Mouse (Mus musculus) kidney, embryonic 16.5 days (tissue): ENCODE measurements around the gene Ciao1. TPM values are rescaled to one million over a fixed set of nuclear protein-coding genes. Genes with fewer than 3 reads are reported as not detected.
A peak's percentile ranks its signal among the peaks of the same experiment; 100 is the strongest.
"Not testable (repeated sequence)": the region's sequence is repeated elsewhere in the genome, so short reads cannot be mapped to it uniquely, and the experiment has no call there.

ENCODE experiments used
- ATAC-seq: fragments of 200-750 bp; cut with Nextera tagmentation; 2 replicates; pipeline ENCODE4 v1.8.0; 2017; ENCODE audit warnings: moderate TSS enrichment; ENCODE audit not compliant: low FRiP score, low TSS enrichment
- H3K27ac ChIP-seq: fragments of 300-500 bp; sonication (generic); 2 replicates; pipeline ENCODE4 v1.5.1; 2014; ENCODE audit warnings: low read length
- H3K27me3 ChIP-seq: fragments of 300-500 bp; sonication (generic); 2 replicates; pipeline ENCODE4 v1.6.1; 2014; ENCODE audit warnings: low read length, control low read depth, mixed read lengths; ENCODE audit not compliant: insufficient read depth
- H3K36me3 ChIP-seq: fragments of 300-500 bp; sonication (generic); 2 replicates; pipeline ENCODE4 v1.6.1; 2014; ENCODE audit warnings: low read length, control low read depth, mixed read lengths; ENCODE audit not compliant: insufficient read depth
- H3K4me1 ChIP-seq: fragments of 300-500 bp; sonication (generic); 2 replicates; pipeline ENCODE4 v1.6.1; 2014; ENCODE audit warnings: low read length, control low read depth, mixed read lengths; ENCODE audit not compliant: insufficient read depth
- H3K4me2 ChIP-seq: fragments of 300-500 bp; sonication (generic); replicated peaks from 2 replicates; pipeline ENCODE4 v1.6.1; 2014; ENCODE audit warnings: low read depth, low read length
- H3K4me3 ChIP-seq: fragments of 300-500 bp; sonication (generic); 2 replicates; pipeline ENCODE4 v1.5.1; 2014; ENCODE audit warnings: mild to moderate bottlenecking, low read length
- H3K9ac ChIP-seq: fragments of 300-500 bp; sonication (generic); replicated peaks from 2 replicates; pipeline ENCODE4 v1.6.1; 2014; ENCODE audit warnings: low read length
- H3K9me3 ChIP-seq: fragments of 300-500 bp; sonication (generic); 2 replicates; pipeline ENCODE4 v1.6.1; 2016; ENCODE audit warnings: low read length, control low read depth
- WGBS: fragments of 180-500 bp; shearing (Covaris S2); extraction: QIAGEN DNeasy Blood & Tissue Kit; methylation state at CpG from one replicate; pipeline ENCODE4 v1.1.7; 2014; 5-methylcytosine and 5-hydroxymethylcytosine counted together
- polyA plus RNA-seq: library from polyadenylated mRNA; unstranded; fragments of >200 nt; fragmentation: Nextera tagmentation; extraction: Ambion mirVana; gene quantifications from 2 replicates; pipeline ENCODE4 v1.2.1, GENCODE M21; 2015

Ciao1 gene
- 74.2 and 81.7 TPM in 2 replicates for polyA plus RNA-seq

DNA sequence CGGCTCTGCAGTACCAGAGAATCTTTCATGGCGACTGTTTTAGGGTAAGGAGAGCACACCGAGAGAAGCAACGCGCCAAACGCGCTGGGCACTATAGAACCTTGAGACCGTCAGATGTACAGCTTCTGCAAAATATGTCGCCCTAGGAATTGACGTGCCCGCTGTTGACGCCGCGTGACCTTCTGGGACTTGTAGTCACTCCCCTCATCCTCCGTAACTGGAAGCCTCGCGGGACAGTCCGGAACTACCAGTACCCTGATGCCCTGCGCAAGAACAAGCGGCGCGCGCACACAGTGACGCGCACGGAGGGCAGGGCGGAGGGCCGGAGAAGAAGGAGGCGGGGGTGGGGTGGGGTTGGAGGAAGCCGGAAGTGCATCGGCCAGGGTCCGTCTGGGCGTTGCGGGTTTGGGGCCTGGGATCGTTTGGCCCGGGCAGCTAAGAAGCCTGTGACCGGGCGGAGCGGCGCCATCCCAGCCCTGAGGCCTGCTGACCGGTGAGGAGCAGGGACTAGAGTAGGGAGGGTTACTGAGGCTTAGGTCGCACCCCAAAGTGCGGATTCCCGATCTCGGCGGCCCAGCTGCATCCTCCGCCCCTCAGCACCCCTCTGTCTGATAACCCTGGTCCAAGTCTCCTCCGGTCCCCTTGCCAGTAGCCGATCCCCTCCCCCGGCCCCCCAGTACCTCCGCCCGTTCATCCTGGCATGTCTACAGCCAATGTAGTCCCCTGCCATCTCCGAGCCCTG lies at the start of gene Ciao1, which contains the start of gene Tmem127:
Ciao1 (minus strand) TSS at position 225 of the 742 bp plus-strand sequence.
Tmem127 (plus strand) TSS at position 317 of the 742 bp plus-strand sequence.
- Histone ChIP-seq H3K4me2 (peak within 1 kb of the TSS; percentile 86), H3K36me3 (peaks cover 25% of the 10 kb centered on the region), H3K4me3 (peak within 1 kb of the TSS; percentile 95), H3K9me3 (no peaks in the 10 kb centered on the region), H3K9ac (peak within 1 kb of the TSS; percentile 88), H3K4me1 (peaks cover 29% of the 10 kb centered on the region), H3K27ac (peak within 1 kb of the TSS; percentile 80), H3K27me3 (no peaks in the 10 kb centered on the region)
- 0% methylated on average over 52 of the region's 53 CpGs for WGBS
- peak; percentile 98 for ATAC-seq

DNA sequence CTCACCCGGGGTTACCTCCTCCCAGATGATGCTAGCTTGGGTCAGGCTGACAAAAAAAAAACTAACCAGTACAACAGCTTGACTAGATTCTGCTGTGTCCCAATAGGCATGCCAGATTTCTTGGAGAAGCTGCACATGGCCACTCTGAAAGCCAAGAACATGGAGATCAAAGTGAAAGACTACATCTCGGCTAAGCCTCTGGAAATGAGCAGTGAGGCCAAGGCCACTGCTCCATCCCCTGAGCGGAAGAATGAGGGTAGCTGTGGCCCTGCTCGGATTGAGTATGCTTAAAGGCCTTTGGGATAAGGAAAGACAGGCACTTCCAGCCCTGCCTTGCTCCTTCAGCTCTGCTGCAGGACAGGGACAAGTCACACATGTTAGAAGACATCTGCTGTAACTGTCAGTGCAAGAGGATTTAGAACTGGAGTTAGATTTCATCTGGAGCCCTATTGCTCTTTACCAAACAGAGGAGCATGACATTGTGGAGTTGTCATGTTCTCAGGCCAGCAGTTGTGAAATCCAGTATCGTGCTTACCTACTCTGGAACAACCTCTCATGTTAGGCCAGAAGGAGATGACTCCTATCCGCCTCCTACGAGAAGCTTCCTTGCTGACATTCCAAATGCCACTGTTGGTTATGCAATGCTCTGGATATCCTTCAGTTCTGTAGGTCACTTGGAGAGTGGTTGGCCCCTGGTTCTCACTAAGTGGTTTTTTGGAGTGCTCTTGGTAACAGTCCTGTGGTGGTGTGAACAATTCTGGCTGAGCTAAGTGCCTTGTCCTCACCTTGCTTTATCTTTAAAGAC lies 49.6 kb upstream of the Ciao1 start:
- Histone ChIP-seq H3K27ac (no peak overlapping the region), H3K27me3 (no peaks in the 10 kb centered on the region), H3K36me3 (peaks cover 54% of the 10 kb centered on the region), H3K4me3 (no peak overlapping the region), H3K9me3 (no peaks in the 10 kb centered on the region), H3K4me2 (no peak overlapping the region), H3K4me1 (peaks cover 3% of the 10 kb centered on the region), H3K9ac (no peak overlapping the region)
- 81% methylated on average over 7 of the region's 7 CpGs for WGBS
- ATAC-seq = no peak

DNA sequence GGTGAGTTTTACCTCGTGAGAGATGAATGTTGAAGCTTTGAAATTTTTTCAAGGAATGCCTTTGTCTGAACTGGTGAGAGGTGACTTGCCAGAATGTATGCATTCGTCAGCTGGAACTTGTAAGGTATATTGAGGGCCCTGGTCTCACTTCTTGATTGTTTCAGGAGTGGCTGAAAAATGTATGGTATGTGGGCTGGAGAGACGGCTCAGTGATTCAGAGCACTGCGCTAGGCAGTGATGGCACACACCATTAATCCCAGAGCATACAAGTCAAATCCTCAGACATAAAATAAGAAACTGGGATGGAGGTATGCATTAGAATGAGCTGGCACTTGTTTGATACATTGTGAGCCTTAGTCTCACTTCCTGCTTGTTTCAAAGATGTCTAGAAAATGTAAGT lies 44.6 kb upstream of the Ciao1 start:
- Histone ChIP-seq H3K4me3 (no peak overlapping the region), H3K36me3 (peaks cover 43% of the 10 kb centered on the region), H3K27ac (peak overlapping the region; percentile 83), H3K4me1 (peaks cover 7% of the 10 kb centered on the region), H3K27me3 (no peaks in the 10 kb centered on the region), H3K4me2 (no peak overlapping the region), H3K9ac (no peak overlapping the region), H3K9me3 (no peaks in the 10 kb centered on the region)
- 42% methylated on average over 4 of the region's 4 CpGs for WGBS
- ATAC-seq = peak; percentile 73; the same call in 1 of the 2 replicates

DNA sequence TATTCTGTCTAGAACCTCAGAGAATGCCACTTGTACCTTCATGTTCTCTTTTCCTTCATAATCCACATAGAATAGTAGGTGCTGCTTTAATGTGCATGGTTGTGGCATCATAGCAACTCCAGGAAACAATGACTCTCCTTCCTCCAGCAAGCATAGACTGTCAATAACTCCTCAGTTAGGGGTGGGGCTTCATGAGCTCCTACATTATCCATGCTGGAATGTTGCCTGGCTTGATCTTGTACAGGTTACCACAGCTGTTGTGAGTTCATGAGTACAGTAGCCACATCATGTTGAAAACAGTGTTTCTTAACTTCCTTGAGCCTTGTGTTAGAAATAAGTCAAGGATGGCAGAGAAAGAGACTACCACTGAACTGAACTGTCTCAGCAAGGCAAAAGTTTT lies 30.5 kb upstream of the Ciao1 start:
- Histone ChIP-seq H3K36me3 (no peaks in the 10 kb centered on the region), H3K4me2 (no peak overlapping the region), H3K4me3 (no peak overlapping the region), H3K9ac (no peak overlapping the region), H3K4me1 (0 out of 2 replicates have a peak, but pooled peaks cover 3% of the 10 kb centered on the region), H3K9me3 (no peaks in the 10 kb centered on the region), H3K27ac (no peak overlapping the region), H3K27me3 (no peaks in the 10 kb centered on the region)
- no peak for ATAC-seq

DNA sequence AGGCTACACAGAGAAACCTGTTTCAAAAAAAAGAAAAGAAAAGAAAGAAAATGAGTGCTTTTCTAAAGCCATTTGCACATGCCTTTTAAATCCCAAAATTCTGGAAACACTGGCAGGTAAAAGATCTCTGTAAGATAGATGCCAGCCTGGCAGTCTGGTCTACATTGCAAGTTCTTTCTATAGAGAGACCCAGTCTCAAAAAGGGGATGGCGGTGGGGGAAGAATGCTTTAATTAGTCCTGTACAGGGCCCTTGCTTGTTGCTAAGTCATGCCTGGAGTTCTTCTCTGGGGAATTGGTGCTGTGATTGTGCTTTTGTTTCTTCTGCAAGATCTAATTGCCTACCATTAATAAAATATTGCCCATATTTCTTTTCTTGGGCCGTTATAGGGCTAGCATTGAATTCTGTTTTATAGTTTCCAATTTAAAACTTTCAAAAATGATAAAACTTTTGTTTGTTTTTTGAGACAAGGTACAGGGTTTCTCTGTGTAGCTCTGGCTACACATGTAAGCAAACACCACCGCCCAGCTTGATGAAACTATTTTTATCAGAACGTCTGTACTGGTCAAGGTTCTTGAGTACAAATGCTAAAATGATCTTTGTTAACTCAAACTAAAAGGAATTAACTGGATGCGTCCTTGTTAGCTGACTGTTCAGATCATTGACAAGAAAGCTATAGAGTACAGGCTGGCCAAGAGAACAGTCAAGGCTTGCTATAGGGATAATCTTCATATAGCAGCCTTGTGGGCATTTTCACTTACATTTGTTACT lies 28.1 kb upstream of the Ciao1 start:
- ATAC-seq = no peak
- Histone ChIP-seq H3K27ac (no peak overlapping the region), H3K9me3 (no peaks in the 10 kb centered on the region), H3K4me2 (no peak overlapping the region), H3K9ac (no peak overlapping the region), H3K4me1 (peaks cover 7% of the 10 kb centered on the region), H3K4me3 (no peak overlapping the region), H3K36me3 (no peaks in the 10 kb centered on the region), H3K27me3 (no peaks in the 10 kb centered on the region)
- WGBS = 82% methylated on average over 5 of the region's 5 CpGs

DNA sequence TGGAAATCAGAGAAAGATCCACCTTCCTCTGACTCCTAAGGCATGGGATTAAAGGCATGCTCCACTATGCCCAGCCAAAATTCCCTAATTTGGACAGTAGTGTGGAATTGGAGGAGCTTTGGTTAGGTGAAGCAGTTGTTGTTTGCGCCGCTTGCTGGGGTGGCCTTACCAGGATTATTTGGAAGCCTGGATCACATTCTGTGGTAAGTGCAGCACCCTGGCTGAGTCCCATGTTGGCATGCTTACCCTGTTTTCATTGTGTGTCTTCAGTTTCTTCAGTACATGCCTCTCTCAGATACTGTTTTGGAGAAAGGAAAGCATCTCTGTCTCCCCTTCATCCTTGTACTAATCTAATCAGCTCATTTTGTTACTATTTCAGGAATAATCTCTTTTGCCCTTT lies 27.0 kb upstream of the Ciao1 start:
- Histone ChIP-seq H3K27ac (no peak overlapping the region), H3K36me3 (no peaks in the 10 kb centered on the region), H3K4me3 (no peak overlapping the region), H3K27me3 (no peaks in the 10 kb centered on the region), H3K9me3 (no peaks in the 10 kb centered on the region), H3K4me2 (no peak overlapping the region), H3K4me1 (peaks cover 7% of the 10 kb centered on the region), H3K9ac (no peak overlapping the region; the same call in 1 of the 2 replicates)
- no peak for ATAC-seq
- 90% methylated on average over 2 of the region's 2 CpGs for WGBS

DNA sequence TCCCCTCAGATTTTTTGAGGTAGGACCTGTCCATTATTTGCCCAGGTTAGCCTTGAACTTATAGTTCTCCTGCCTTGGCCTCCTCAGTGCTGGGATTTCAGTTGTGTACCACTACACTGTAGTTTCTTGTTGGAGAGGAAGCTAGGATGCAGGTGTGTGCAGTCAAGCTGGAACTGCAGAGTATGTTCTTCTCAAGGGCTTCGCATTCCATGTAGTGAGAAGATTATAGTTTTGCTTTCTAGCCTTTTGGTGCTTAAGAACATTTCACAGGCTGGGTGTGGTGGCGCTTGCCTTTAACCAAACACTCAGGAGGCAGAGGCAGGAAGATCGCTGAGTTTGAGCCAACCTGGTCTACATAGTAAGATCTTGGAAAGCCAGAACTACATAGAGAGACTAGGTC lies 25.2 kb upstream of the Ciao1 start:
- Histone ChIP-seq H3K36me3 (no peaks in the 10 kb centered on the region), H3K9ac (no peak overlapping the region), H3K27me3 (no peaks in the 10 kb centered on the region), H3K27ac (no peak overlapping the region), H3K4me3 (no peak overlapping the region), H3K4me1 (peaks cover 7% of the 10 kb centered on the region), H3K4me2 (no peak overlapping the region), H3K9me3 (no peaks in the 10 kb centered on the region)
- ATAC-seq = no peak
- WGBS = 93% methylated on average over 3 of the region's 3 CpGs

DNA sequence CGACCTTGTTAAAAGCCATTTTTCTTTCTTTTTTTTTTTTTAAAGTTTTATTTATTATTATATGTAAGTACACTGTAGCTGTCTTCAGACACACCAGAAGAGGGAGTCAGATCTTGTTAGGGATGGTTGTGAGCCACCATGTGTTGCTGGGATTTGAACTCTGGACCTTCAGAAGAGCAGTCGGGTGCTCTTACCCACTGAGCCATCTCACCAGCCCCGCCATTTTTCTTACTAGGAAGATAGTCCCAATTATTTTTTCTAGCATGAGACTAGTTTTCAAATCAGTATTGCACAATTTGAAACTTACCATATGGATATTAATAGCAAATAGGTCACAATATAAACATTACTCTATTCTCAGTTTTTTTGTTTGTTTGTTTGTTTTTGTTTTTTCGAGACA lies 24.4 kb upstream of the Ciao1 start:
- H3K27ac ChIP-seq, H3K4me1 ChIP-seq, ATAC-seq, H3K4me3 ChIP-seq, H3K9me3 ChIP-seq, H3K27me3 ChIP-seq, H3K36me3 ChIP-seq, H3K9ac ChIP-seq: not testable (repeated sequence)
- 86% methylated on average over 4 of the region's 4 CpGs for WGBS
- H3K4me2 ChIP-seq = peak overlapping the region; percentile 79

DNA sequence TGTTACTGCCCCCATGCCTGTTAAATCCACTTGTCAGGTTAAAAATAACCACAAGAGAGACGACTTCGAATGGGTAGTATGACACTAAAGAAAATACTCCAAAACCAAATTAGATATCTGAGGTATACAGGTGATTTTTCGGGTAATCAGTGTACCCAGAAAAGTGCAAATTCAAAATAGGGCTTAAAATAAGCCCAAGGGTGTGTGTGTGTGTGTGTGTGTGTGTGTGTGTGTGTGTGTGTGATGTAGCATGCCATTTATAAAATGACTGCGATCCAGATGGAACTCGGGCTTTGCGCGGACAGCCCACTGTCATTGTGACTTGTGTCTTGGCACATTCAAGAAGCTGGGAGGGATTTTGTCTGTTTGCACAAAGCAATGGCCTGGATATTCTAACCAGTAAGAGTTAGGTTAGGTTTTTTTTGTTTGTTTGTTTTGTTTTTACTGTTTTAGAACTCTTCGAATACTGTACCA lies 23.5 kb upstream of the Ciao1 start:
- H3K4me3 ChIP-seq = peak overlapping the region; percentile 97
- 10% methylated on average over 8 of the region's 8 CpGs for WGBS
- H3K9ac ChIP-seq = peak overlapping the region; percentile 89
- H3K9me3 ChIP-seq = no peaks in the 10 kb centered on the region
- no peak for ATAC-seq
- peaks cover 7% of the 10 kb centered on the region for H3K4me1 ChIP-seq
- peak overlapping the region; percentile 79 for H3K4me2 ChIP-seq
- H3K27ac ChIP-seq = peak overlapping the region; percentile 99
- no peaks in the 10 kb centered on the region for H3K27me3 ChIP-seq
- no peaks in the 10 kb centered on the region for H3K36me3 ChIP-seq
